Mouse (Mus musculus) limb, embryonic 14.5 days (tissue): ENCODE measurements at regions not wholly inside any gene's neighbourhood (a gene's known extent, or its start where the extent isn't known, plus 50 kb on each side); places are given as distances from the start of the nearest gene placed in this dataset.

Source experiments
- ATAC-seq: fragments of 200-750 bp; cut with Nextera tagmentation; 2 replicates; pipeline ENCODE4 v1.8.0; 2017; ENCODE audit warnings: low read depth, moderate number of reproducible peaks, moderate TSS enrichment; ENCODE audit not compliant: low FRiP score
- DNase-seq: peaks from one replicate; pipeline ENCODE4 v3.0.0-alpha.2; 2015; ENCODE audit warnings: low spot score
- H3K27ac ChIP-seq: fragments of 300-500 bp; sonication (generic); replicated peaks from 2 replicates; pipeline ENCODE4 v1.5.1; 2014; ENCODE audit warnings: low read depth, mild to moderate bottlenecking, low read length, moderate library complexity, mixed read lengths
- H3K27me3 ChIP-seq: fragments of 300-500 bp; sonication (generic); 2 replicates; pipeline ENCODE4 v1.6.1; 2014; ENCODE audit warnings: low read length, mixed read lengths; ENCODE audit not compliant: control insufficient read depth, insufficient read depth
- H3K36me3 ChIP-seq: fragments of 300-500 bp; sonication (generic); 2 replicates; pipeline ENCODE4 v1.6.1; 2014; ENCODE audit warnings: mild to moderate bottlenecking, low read length, moderate library complexity, mixed read lengths; ENCODE audit not compliant: control insufficient read depth, insufficient read depth
- H3K4me1 ChIP-seq: fragments of 300-500 bp; sonication (generic); 2 replicates; pipeline ENCODE4 v1.6.1; 2014; ENCODE audit warnings: antibody characterized with exemption, low read length, mixed read lengths; ENCODE audit not compliant: control insufficient read depth, insufficient read depth
- H3K4me2 ChIP-seq: fragments of 300-500 bp; sonication (generic); replicated peaks from 2 replicates; pipeline ENCODE4 v1.6.1; 2014; ENCODE audit warnings: low read depth, mild to moderate bottlenecking, low read length, moderate library complexity; ENCODE audit not compliant: severe bottlenecking
- H3K4me3 ChIP-seq: fragments of 300-500 bp; sonication (generic); replicated peaks from 2 replicates; pipeline ENCODE4 v1.5.1; 2014; ENCODE audit warnings: low read length
- H3K9ac ChIP-seq: fragments of 300-500 bp; sonication (generic); 2 replicates; pipeline ENCODE4 v1.6.1; 2014; ENCODE audit warnings: mild to moderate bottlenecking, low read depth, low read length, moderate library complexity; ENCODE audit not compliant: severe bottlenecking
- H3K9me3 ChIP-seq: fragments of 300-500 bp; sonication (generic); 2 replicates; pipeline ENCODE4 v1.6.1; 2016; ENCODE audit warnings: low read length; ENCODE audit not compliant: control insufficient read depth
- POLR2A ChIP-seq: fragments of 200-500 bp; IDR thresholded peaks from 2 replicates; pipeline ENCODE4 v1.8.0; 2012; ENCODE audit warnings: inconsistent platforms, mild to moderate bottlenecking, moderate library complexity, borderline replicate concordance; ENCODE audit not compliant: insufficient read depth, insufficient read length; ENCODE audit errors: extremely low read depth
- WGBS: fragments of 180-500 bp; shearing (Covaris S2); extraction: QIAGEN DNeasy Blood & Tissue Kit; methylation state at CpG from one replicate; pipeline ENCODE4 v1.1.7; 2014; 5-methylcytosine and 5-hydroxymethylcytosine counted together

DNA sequence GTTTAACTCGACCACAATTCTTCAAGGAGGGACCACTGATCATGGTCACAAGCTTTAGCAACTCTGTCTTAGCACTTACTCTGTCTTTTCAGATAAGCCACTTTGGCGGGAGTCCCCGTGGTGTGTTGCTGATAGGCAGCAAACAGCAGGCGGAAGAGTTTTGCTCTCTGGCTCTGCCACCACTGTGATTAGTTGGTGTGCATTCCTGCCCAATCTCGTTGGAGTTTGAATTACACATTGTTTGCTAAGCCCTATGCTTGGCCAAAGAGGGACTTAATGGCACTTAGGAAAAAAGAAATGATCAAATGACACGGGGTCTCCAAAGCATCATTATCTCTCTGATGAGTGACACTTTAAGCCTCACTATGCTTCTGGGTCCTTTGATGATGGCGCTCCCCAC, 73.3 kb upstream of the Frem2 start:
- H3K4me3 ChIP-seq, result no peak overlapping the region
- H3K36me3 ChIP-seq, result no peaks in the 10 kb centered on the region
- 31% methylated on average over 7 of the region's 7 CpGs for WGBS
- TF ChIP-seq POLR2A, result no peak
- H3K9ac ChIP-seq, result no peak overlapping the region
- no peaks in the 10 kb centered on the region for H3K4me1 ChIP-seq
- ATAC-seq (no peak), DNase-seq (no peak)
- no peak overlapping the region for H3K27ac ChIP-seq
- H3K27me3 ChIP-seq, result no peaks in the 10 kb centered on the region
- H3K9me3 ChIP-seq, result no peaks in the 10 kb centered on the region; the same call in 1 of the 2 replicates
- no peak overlapping the region for H3K4me2 ChIP-seq

GRCm38 (mm10) chr3:53729810-53730209, 72.7 kb upstream of the Frem2 start:
- ATAC-seq (no peak), DNase-seq (peak; percentile 35)
- Histone ChIP-seq H3K9ac (no peak overlapping the region), H3K4me1 (no peaks in the 10 kb centered on the region), H3K4me3 (no peak overlapping the region), H3K4me2 (no peak overlapping the region), H3K27me3 (no peaks in the 10 kb centered on the region), H3K36me3 (no peaks in the 10 kb centered on the region), H3K9me3 (no peaks in the 10 kb centered on the region; the same call in 1 of the 2 replicates), H3K27ac (no peak overlapping the region)
- TF ChIP-seq POLR2A, result no peak
- WGBS, result 32% methylated on average over 5 of the region's 5 CpGs

GRCm38 (mm10) chr3:53729131-53729530, 72.0 kb upstream of the Frem2 start:
- no peak overlapping the region for H3K4me3 ChIP-seq
- DNase-seq, result no peak
- H3K27me3 ChIP-seq, result no peaks in the 10 kb centered on the region
- H3K9ac ChIP-seq, result no peak overlapping the region
- no peaks in the 10 kb centered on the region for H3K4me1 ChIP-seq
- H3K9me3 ChIP-seq, result no peaks in the 10 kb centered on the region; the same call in 1 of the 2 replicates
- no peak overlapping the region for H3K4me2 ChIP-seq
- ATAC-seq, result no peak
- no peak overlapping the region for H3K27ac ChIP-seq
- no peaks in the 10 kb centered on the region for H3K36me3 ChIP-seq
- WGBS, result 94% methylated on average over 10 of the region's 10 CpGs
- TF ChIP-seq POLR2A, result no peak

DNA sequence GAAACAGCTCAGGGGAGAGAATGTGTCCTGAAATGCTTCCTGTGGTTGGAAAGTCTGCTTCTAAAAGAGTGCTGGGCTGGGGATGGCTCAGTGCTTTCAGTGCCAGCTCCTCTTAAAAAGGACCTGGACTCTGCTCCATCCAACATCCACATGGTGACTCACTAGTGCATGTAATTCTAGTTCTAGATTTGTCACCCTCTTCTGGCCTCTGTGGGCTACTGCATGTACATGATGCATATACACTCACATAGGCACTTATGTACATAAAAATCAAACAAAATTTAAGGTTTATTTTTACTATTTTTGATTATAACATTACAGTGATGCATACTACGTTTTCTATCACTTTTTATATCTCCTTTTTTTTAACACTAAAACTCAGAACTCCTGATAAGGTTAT, 70.6 kb upstream of the Frem2 start:
- H3K4me2 ChIP-seq, result no peak overlapping the region
- no peaks in the 10 kb centered on the region; the same call in 1 of the 2 replicates for H3K9me3 ChIP-seq
- no peak for ATAC-seq
- 84% methylated on average over 1 of the region's 1 CpGs for WGBS
- H3K27me3 ChIP-seq, result no peaks in the 10 kb centered on the region
- no peak overlapping the region for H3K9ac ChIP-seq
- no peak for TF ChIP-seq POLR2A
- no peak overlapping the region for H3K4me3 ChIP-seq
- no peaks in the 10 kb centered on the region for H3K36me3 ChIP-seq
- H3K4me1 ChIP-seq, result no peaks in the 10 kb centered on the region
- H3K27ac ChIP-seq, result no peak overlapping the region
- no peak for DNase-seq

- H3K36me3 ChIP-seq, result no peaks in the 10 kb centered on the region
- H3K9me3 ChIP-seq, result no peaks in the 10 kb centered on the region
- ATAC-seq (no peak), DNase-seq (no peak)
- H3K4me3 ChIP-seq, result no peak overlapping the region
- WGBS, result 69% methylated on average over 3 of the region's 3 CpGs
- no peak overlapping the region for H3K4me2 ChIP-seq
- no peaks in the 10 kb centered on the region for H3K27me3 ChIP-seq
- no peak overlapping the region for H3K9ac ChIP-seq
- H3K4me1 ChIP-seq, result peaks cover 12% of the 10 kb centered on the region
- no peak overlapping the region for H3K27ac ChIP-seq
- no peak for TF ChIP-seq POLR2A
These were observed 49.9 kb upstream of the Frem2 start for GRCm38 (mm10) chr3:53707101-53707500.
